Mouse (Mus musculus) forebrain, embryonic 10.5 days (tissue): ENCODE results near the gene Entpd3. TPM values are rescaled to one million over a fixed set of nuclear protein-coding genes. Genes with fewer than 3 reads are reported as not detected.
A peak's percentile ranks its signal among the peaks of the same experiment; 100 is the strongest.
"Not testable (repeated sequence)": the region's sequence is repeated elsewhere in the genome, so short reads cannot be mapped to it uniquely, and the experiment has no call there.

ENCODE experiments used
- DNase-seq: peaks from one replicate; pipeline ENCODE4 v3.0.0-alpha.2; 2017; ENCODE audit warnings: low spot score; ENCODE audit errors: extremely low spot score
- H3K27ac ChIP-seq: fragments of 300-500 bp; sonication (generic); 2 replicates; pipeline ENCODE4 v1.5.1; 2016; ENCODE audit warnings: mild to moderate bottlenecking
- H3K27me3 ChIP-seq: fragments of 300-500 bp; sonication (generic); 2 replicates; pipeline ENCODE4 v1.6.1; 2016; ENCODE audit warnings: mild to moderate bottlenecking; ENCODE audit not compliant: poor library complexity, severe bottlenecking
- H3K36me3 ChIP-seq: fragments of 300-500 bp; sonication (generic); replicated peaks from 2 replicates; pipeline ENCODE4 v1.6.1; 2016; ENCODE audit warnings: mild to moderate bottlenecking, moderate library complexity
- H3K4me1 ChIP-seq: fragments of 300-500 bp; sonication (generic); 2 replicates; pipeline ENCODE4 v1.6.1; 2016
- H3K4me3 ChIP-seq: fragments of 300-500 bp; sonication (generic); 2 replicates; pipeline ENCODE4 v1.5.1; 2016; ENCODE audit warnings: mild to moderate bottlenecking, moderate library complexity
- H3K9me3 ChIP-seq: fragments of 300-500 bp; sonication (generic); 2 replicates; pipeline ENCODE4 v1.6.1; 2016; ENCODE audit warnings: mild to moderate bottlenecking, moderate library complexity
- WGBS: fragments of 180-500 bp; shearing (Covaris S2); methylation state at CpG from one replicate; pipeline ENCODE4 v1.1.7; 2016; 5-methylcytosine and 5-hydroxymethylcytosine counted together
- polyA plus RNA-seq: library from polyadenylated mRNA; unstranded; fragments of >200 nt; fragmentation: Nextera tagmentation; extraction: Ambion mirVana; gene quantifications from 2 replicates; pipeline ENCODE4 v1.2.1, GENCODE M21; 2016

Gene Entpd3
- polyA plus RNA-seq, 1 experiment from 2014 or later: 0.33 TPM

- no peaks in the 10 kb centered on the region for H3K27me3 ChIP-seq
- WGBS: 74% methylated on average over 3 of the region's 3 CpGs
- H3K27ac ChIP-seq: no peak overlapping the region
- no peaks in the 10 kb centered on the region for H3K36me3 ChIP-seq
- H3K4me1 ChIP-seq: no peaks in the 10 kb centered on the region
- DNase-seq: no peak
- no peaks in the 10 kb centered on the region for H3K9me3 ChIP-seq
- H3K4me3 ChIP-seq: no peak overlapping the region
Measured at GRCm38 (mm10) chr9:120518946-120519345, 20.7 kb upstream of the Entpd3 start.

GRCm38 (mm10) chr9:120519469-120520125 lies 20.0 kb upstream of the Entpd3 start:
- no peak overlapping the region for H3K27ac ChIP-seq
- H3K27me3 ChIP-seq: no peaks in the 10 kb centered on the region
- H3K9me3 ChIP-seq: no peaks in the 10 kb centered on the region
- H3K36me3 ChIP-seq: no peaks in the 10 kb centered on the region
- no peak for DNase-seq
- 70% methylated on average over 19 of the region's 19 CpGs for WGBS
- no peaks in the 10 kb centered on the region for H3K4me1 ChIP-seq
- no peak overlapping the region for H3K4me3 ChIP-seq

DNA sequence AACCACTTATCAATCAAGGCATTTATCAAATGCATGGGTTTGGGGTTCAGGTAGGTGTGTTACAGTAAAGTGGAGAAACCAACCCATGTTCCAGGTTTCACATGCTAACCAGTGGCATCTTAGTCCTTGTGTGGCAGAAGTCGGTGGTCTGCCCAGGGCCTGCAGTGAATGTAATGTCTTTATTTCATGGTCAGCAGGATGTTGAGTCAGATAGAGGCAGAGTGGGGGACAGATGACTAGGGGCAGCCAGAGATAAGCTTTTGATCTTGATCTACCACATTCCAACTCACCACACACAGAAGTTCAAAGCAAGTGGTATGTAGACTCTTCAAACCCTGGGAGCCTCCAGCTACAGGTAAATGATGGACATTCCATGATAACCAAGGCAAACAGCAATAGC lies 18.5 kb upstream of the Entpd3 start:
- Histone ChIP-seq H3K27me3 (no peaks in the 10 kb centered on the region), H3K9me3 (no peaks in the 10 kb centered on the region), H3K4me1 (no peaks in the 10 kb centered on the region), H3K36me3 (no peaks in the 10 kb centered on the region), H3K4me3 (no peak overlapping the region), H3K27ac (no peak overlapping the region)
- no peak for DNase-seq
- WGBS: 85% methylated on average over 1 of the region's 1 CpGs

GRCm38 (mm10) chr9:120527270-120527669 lies 12.3 kb upstream of the Entpd3 start:
- no peaks in the 10 kb centered on the region for H3K27me3 ChIP-seq
- H3K4me3 ChIP-seq: no peak overlapping the region
- WGBS: 58% methylated on average over 4 of the region's 4 CpGs
- no peak overlapping the region for H3K27ac ChIP-seq
- peaks cover 9% of the 10 kb centered on the region for H3K4me1 ChIP-seq
- H3K36me3 ChIP-seq: no peaks in the 10 kb centered on the region
- H3K9me3 ChIP-seq: no peaks in the 10 kb centered on the region
- DNase-seq: no peak

GRCm38 (mm10) chr9:120527919-120528318 lies 11.7 kb upstream of the Entpd3 start:
- Histone ChIP-seq H3K4me3 (no peak overlapping the region), H3K27me3 (no peaks in the 10 kb centered on the region), H3K4me1 (peaks cover 9% of the 10 kb centered on the region), H3K9me3 (peaks cover 4% of the 10 kb centered on the region; the same call in 1 of the 2 replicates), H3K27ac (no peak overlapping the region), H3K36me3 (no peaks in the 10 kb centered on the region)
- 89% methylated on average over 8 of the region's 8 CpGs for WGBS
- no peak for DNase-seq

DNA sequence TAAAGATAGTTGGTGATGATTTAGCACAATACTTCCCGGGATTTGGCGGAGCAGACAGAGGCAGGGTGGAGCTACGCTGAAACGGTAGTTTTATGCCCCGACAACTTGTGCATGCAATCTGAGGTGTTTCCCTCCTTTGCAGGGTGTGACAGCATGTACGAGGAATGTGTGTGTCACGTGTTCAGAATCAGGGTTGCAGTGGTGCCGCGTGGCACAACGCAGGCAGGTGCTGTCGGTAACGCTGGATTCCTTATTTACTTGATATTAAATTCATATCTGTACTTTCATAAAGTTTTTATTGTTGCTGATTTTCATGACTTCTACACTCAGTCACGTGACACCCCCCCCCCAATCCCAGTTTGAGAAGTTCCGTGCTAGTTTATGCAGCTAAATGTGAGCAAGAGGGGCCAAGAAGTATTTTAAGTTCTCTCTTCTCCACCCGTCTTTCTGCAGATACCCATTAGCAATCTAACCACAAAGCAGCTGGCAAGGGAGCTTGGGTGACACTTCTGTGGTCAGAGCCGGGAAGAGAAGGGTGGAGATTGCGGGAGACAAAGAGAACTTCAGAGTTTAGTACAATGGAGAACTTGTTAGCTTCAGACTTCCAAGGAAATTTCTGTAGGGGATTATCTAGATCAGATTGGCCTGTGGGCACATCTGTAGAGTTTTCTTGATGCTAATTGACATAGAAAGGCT lies 10.7 kb upstream of the Entpd3 start:
- Histone ChIP-seq H3K9me3 (peaks cover 12% of the 10 kb centered on the region; the same call in 1 of the 2 replicates), H3K27ac (no peak overlapping the region; the same call in 1 of the 2 replicates), H3K4me1 (peaks cover 9% of the 10 kb centered on the region), H3K36me3 (no peaks in the 10 kb centered on the region), H3K27me3 (no peaks in the 10 kb centered on the region), H3K4me3 (no peak overlapping the region)
- 89% methylated on average over 17 of the region's 17 CpGs for WGBS
- no peak for DNase-seq

- DNase-seq: no peak
- H3K4me1 ChIP-seq: peaks cover 9% of the 10 kb centered on the region
- no peaks in the 10 kb centered on the region for H3K27me3 ChIP-seq
- H3K27ac ChIP-seq: no peak overlapping the region
- H3K36me3 ChIP-seq: no peaks in the 10 kb centered on the region
- 91% methylated on average over 5 of the region's 5 CpGs for WGBS
- peaks cover 16% of the 10 kb centered on the region; the same call in 1 of the 2 replicates for H3K9me3 ChIP-seq
- no peak overlapping the region for H3K4me3 ChIP-seq
Measured at GRCm38 (mm10) chr9:120530471-120530870, 9.1 kb upstream of the Entpd3 start.

GRCm38 (mm10) chr9:120532062-120532461 lies 7.6 kb upstream of the Entpd3 start:
- WGBS: 88% methylated on average over 6 of the region's 6 CpGs
- H3K27ac ChIP-seq: no peak overlapping the region
- DNase-seq: no peak
- H3K36me3 ChIP-seq: no peaks in the 10 kb centered on the region
- no peak overlapping the region for H3K4me3 ChIP-seq
- peaks cover 5% of the 10 kb centered on the region for H3K4me1 ChIP-seq
- peaks cover 16% of the 10 kb centered on the region; the same call in 1 of the 2 replicates for H3K9me3 ChIP-seq
- H3K27me3 ChIP-seq: no peaks in the 10 kb centered on the region

DNA sequence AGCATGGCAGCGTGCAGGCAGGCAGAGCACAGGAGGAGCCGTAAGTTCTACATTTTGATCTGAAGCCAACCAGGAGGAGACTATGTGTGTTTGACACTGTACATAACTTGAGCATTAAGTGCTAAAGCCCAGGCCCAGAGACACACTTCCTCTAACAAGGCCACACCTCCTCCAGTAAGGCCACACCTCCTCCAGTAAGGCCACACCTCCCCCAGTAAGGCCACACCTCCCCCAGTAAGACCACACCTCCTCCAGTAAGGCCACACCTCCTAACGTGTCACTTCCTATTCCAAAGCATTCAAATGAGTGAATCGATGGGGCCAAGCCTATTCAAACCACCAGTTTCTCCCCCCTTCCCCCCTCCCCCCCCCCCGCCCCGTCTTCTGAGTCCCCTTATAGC lies 6.9 kb upstream of the Entpd3 start:
- Histone ChIP-seq H3K36me3 (no peaks in the 10 kb centered on the region), H3K27me3 (no peaks in the 10 kb centered on the region), H3K9me3 (peaks cover 16% of the 10 kb centered on the region; the same call in 1 of the 2 replicates), H3K4me1 (no peaks in the 10 kb centered on the region), H3K27ac (no peak overlapping the region), H3K4me3 (no peak overlapping the region)
- 77% methylated on average over 6 of the region's 6 CpGs for WGBS
- DNase-seq: no peak

DNA sequence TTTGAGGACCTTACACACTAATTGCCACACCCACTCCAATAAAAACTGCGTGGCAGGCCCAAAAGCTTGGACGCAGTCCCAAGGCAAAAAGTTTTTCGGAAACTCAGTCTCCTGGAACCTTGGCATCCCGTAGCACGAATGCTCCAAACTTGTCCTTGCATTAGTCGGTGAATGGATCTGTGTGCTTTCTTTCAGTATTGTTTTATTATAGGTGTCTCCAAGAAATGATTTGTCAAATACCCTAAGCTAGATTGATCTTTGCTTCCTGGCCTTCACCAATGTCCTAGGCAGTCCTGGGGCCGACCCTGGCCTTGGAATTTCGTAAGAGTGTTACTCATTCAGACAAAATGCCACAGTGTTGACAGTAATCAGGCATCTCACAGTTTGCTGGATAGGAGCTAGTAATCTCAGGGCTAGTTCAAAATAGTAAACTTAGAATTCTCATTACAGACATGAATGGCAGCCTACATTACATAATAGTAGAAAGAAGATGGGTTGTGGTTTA lies 6.1 kb upstream of the Entpd3 start:
- peaks cover 16% of the 10 kb centered on the region; the same call in 1 of the 2 replicates for H3K9me3 ChIP-seq
- H3K36me3 ChIP-seq, H3K27ac ChIP-seq, H3K4me1 ChIP-seq, H3K4me3 ChIP-seq, DNase-seq, H3K27me3 ChIP-seq: not testable (repeated sequence)
- WGBS: 92% methylated on average over 8 of the region's 8 CpGs

GRCm38 (mm10) chr9:120541411-120541810 lies 1.8 kb downstream of the Entpd3 start:
- H3K9me3 ChIP-seq: no peaks in the 10 kb centered on the region
- H3K4me1 ChIP-seq: peaks cover 29% of the 10 kb centered on the region
- no peak for DNase-seq
- no peak overlapping the region for H3K4me3 ChIP-seq
- WGBS: 49% methylated on average over 2 of the region's 2 CpGs
- no peak overlapping the region for H3K27ac ChIP-seq
- no peaks in the 10 kb centered on the region for H3K36me3 ChIP-seq
- peaks cover 47% of the 10 kb centered on the region for H3K27me3 ChIP-seq

GRCm38 (mm10) chr9:120542241-120542640 lies 2.6 kb downstream of the Entpd3 start:
- WGBS: 43% methylated on average over 6 of the region's 6 CpGs
- H3K4me1 ChIP-seq: peaks cover 35% of the 10 kb centered on the region
- no peak overlapping the region for H3K4me3 ChIP-seq
- no peak for DNase-seq
- peaks cover 47% of the 10 kb centered on the region for H3K27me3 ChIP-seq
- H3K9me3 ChIP-seq: no peaks in the 10 kb centered on the region
- H3K27ac ChIP-seq: 0 out of 2 replicates have a peak overlapping the region, but pooled peaks have one; percentile 53
- no peaks in the 10 kb centered on the region for H3K36me3 ChIP-seq

DNA sequence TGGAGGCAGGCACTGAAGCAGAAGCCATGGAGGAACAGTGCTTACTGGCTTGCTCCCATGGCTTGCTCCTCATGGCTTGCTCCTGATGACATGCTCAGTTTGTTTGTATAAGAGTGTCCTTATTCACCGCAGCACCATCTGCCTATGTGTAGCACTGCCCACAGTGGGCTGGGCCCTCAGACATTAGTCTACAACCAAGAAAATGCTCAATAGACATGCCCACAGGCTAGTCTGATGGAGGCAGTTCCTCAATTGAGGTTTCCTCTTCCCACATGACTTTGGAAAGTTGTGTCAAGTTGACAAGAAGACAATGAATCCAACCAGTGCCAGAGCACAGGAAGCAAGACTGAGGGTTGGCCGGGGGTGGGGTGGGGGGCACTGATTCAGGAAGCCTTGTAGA lies 6.4 kb downstream of the Entpd3 start:
- 87% methylated on average over 2 of the region's 2 CpGs for WGBS
- Histone ChIP-seq H3K9me3 (no peaks in the 10 kb centered on the region), H3K4me3 (no peak overlapping the region)

More for the DNA sequence above, 6.4 kb downstream of the Entpd3 start:
- H3K27me3 ChIP-seq: peaks cover 19% of the 10 kb centered on the region
- H3K27ac ChIP-seq: no peak overlapping the region
- DNase-seq: no peak
- no peaks in the 10 kb centered on the region for H3K36me3 ChIP-seq
- peaks cover 40% of the 10 kb centered on the region for H3K4me1 ChIP-seq
